Mouse (Mus musculus) monocyte, adult 5-6 weeks (primary cell): ENCODE data around the gene Gm5767. TPM values are rescaled to one million over a fixed set of nuclear protein-coding genes. Genes with fewer than 3 reads are reported as not detected.

Experiments used
- total RNA-seq: library from RNA; stranded (forward); fragments of 200-1000, 200-491, 200-594 nt; gene quantifications from 3 replicates; pipeline ENCODE4 v1.2.3, GENCODE M21; 2017

Gm5767 gene
- total RNA-seq, 1 experiment from 2014 or later: not detected

Other genes starting within 250 kb of the Gm5767 start
- gene Mettl22, start 210.0 kb upstream of the Gm5767 start, total RNA-seq: 6.9 to 11.8 TPM (median 8.0 TPM) in 3 replicates
- not detected in 3 replicates for gene Abat, start 167.3 kb upstream of the Gm5767 start, total RNA-seq
- 54.1 to 79.6 TPM (median 75.7 TPM) in 3 replicates for gene Pmm2, start 43.1 kb upstream of the Gm5767 start, total RNA-seq
- gene Tmem186, start 43.1 kb upstream of the Gm5767 start, total RNA-seq: 5.5 to 11.7 TPM (median 8.6 TPM) in 3 replicates
- 21.1 to 24.1 TPM (median 21.4 TPM) in 3 replicates for gene Carhsp1, start 8.6 kb upstream of the Gm5767 start, total RNA-seq
- 178 to 270 TPM (median 178 TPM) in 3 replicates for gene Usp7, start 111.5 kb downstream of the Gm5767 start, total RNA-seq
- 111 to 149 TPM (median 140 TPM) in 3 replicates for gene 1810013L24Rik, start 149.3 kb downstream of the Gm5767 start, total RNA-seq